Mouse (Mus musculus) bone marrow macrophage, adult 2 months (primary cell): ENCODE data around the gene Sipa1.

ENCODE experiments used
- CTCF ChIP-seq: IDR thresholded peaks from 2 replicates; pipeline ENCODE4 v1.5.1; 2012; ENCODE audit warnings: low read depth, mild to moderate bottlenecking, low read length, moderate library complexity
- POLR2A ChIP-seq: IDR thresholded peaks from 2 replicates; pipeline ENCODE4 v1.6.1; 2012; ENCODE audit warnings: mild to moderate bottlenecking, low read depth, low read length, borderline replicate concordance

DNA sequence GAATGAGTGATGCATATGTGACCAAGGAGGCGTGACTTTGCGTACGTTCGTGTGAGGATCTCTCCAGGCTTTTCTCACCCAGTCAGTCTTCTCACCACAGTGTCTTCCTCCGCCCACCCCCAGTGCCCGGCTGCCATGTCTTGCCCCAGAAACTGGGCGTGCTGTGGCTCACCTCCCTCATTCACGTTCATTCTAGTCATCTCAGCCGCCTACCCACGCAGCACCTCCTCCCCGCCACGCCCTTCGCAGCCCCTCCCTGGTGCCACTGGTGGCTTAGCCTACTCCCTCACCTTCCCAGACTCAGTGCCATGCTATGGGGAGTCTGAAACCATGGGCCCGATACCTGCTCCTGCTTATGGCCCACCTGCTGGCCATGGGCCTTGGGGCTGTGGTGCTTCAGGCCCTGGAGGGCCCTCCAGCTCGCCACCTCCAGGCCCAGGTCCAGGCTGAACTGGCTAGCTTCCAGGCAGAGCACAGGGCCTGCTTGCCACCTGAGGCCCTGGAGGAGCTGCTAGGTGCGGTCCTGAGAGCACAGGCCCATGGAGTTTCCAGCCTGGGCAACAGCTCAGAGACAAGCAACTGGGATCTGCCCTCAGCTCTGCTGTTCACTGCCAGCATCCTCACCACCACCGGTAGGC is 40.8 kb upstream of the Sipa1 start, which contains the start of gene Kcnk7:
- TF ChIP-seq CTCF: no peak
- no peak for TF ChIP-seq POLR2A
